Mouse (Mus musculus) stomach, postnatal 0 days (tissue): Measurements from ENCODE around the gene Catsperd.

Experiments
- CTCF ChIP-seq: IDR thresholded peaks from 2 replicates; pipeline ENCODE4 v1.5.1; 2016; ENCODE audit warnings: antibody characterized with exemption, low read depth, mild to moderate bottlenecking, moderate library complexity
- EP300 ChIP-seq: optimal IDR thresholded peaks from 2 replicates; pipeline ENCODE3; 2016; ENCODE audit warnings: antibody characterized with exemption

DNA sequence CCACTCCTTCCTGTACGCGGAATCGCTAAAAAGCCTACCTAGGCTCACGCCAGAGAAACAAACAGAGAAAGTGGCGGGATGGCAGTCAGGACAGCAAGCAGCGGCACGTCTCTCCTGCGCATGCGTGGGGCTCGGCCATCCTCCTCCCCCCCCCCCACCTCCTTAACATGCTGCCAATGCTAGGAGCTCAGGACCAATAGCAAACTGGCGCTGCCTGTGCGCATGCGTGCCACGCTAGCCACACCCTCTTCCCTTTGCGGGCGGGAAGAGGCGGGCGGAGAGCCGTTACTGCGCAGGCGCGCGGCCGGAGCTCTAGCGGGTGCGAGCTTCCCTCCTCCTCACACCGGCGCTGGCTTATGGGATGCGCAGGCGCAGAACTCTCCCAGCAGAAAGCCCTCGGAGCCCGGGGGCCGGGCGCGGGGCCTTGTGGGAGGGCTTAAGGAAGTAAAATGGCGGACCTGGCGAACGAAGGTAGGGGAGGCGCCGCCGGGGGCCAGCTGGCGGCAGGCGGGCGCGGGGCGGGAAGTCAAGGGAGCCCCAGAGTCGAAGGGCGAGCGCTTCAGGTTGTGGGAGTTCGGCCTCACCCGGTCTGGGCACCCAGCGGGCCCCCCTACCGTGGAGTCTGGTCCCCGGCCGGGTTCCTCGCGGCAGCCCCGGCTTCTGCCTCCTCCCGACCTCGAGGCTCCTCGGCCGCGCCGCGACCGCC is 45.2 kb downstream of the Catsperd start, which contains the start of gene Ranbp3:
- TF ChIP-seq CTCF: no peak
- TF ChIP-seq EP300: no peak
